In the genomic region with DNA sequence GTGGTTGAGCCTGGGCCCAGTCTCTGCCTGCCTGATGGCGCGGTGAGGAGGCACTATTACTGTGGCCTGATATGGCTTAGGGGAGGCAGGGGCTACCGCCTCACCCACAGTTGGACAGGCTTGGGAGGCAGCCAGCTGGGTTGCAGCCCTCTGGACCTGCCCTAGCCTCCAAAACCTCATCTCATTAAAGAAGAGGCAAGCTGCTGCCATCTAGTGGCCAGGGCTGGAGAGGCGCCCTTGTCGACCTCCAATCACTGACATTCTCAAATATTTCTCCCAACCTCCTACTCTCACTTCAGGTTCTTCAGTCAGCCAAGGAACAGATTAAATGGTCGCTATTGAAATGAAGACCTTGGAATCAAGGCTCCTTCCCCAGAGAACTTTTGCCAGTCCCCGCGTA, we compare ENCODE assay signal across 8 mouse cellular contexts. TPM values are rescaled to one million over a fixed set of nuclear protein-coding genes. Genes with fewer than 3 reads are reported as not detected.
DNase-seq lines count a peak whose midpoint lies in the region; ATAC-seq lines count a peak whose summit lies in the region.

No protein-coding gene starts in this region.

- intact Hi-C loops in left cerebral cortex, postnatal 36 days (cut with DNase I) = loop anchor here (2.0 to 10.0 kb wide), 4 partner anchors 83 to 582 kb away; a partner anchor contains a TSS

- no peak for ATAC-seq in inflammation-experienced regulatory T-cells, adult 6 months

- DNase-seq in adrenal gland, adult 18-20 months (ENCODE audit: low spot score in 2 of 2) = peak; percentile 81 to 84
- peak; percentile 88 to 94 for DNase-seq in cerebellum, postnatal 25 days
- peak; percentile 75 to 88 for DNase-seq in gastrocnemius, adult 8-10 months (ENCODE audit: low spot score in 2 of 2)
- DNase-seq in induced T-regulatory cell, adult 2 months (ENCODE audit: low read depth) = peak; percentile 90
- peak; percentile 61 to 69 for DNase-seq in left cerebral cortex, postnatal 36 days (ENCODE audit: low spot score in 2 of 2)
- peak; percentile 86 for DNase-seq in mesoderm, embryonic 11.5 days (ENCODE audit: low read depth, low spot score)
- DNase-seq in skeletal muscle tissue, adult 2 months (ENCODE audit: low read depth, low spot score) = peak; percentile 83

RNA-seq across cellular contexts. Expression of a gene that starts 10.9 kb away (rescaled TPM):
- 10 to 100 TPM; 56.5 to 60.6 TPM for total RNA-seq in adrenal gland, adult 18-20 months (2021)
- 10 to 100 TPM; 22.9 to 30.1 (median 24.3) TPM for total RNA-seq in gastrocnemius, adult 8-10 months (2022)
- 1 to 10 TPM; 4.5 to 5.0 TPM for total RNA-seq in left cerebral cortex, postnatal 36 days (2021)
- not detected for polyA plus RNA-seq in inflammation-experienced regulatory T-cells, adult 6 months (2017; shearing (Covaris generic))

RNA-seq across cellular contexts. Expression of a gene that starts 30.8 kb away (rescaled TPM):
- total RNA-seq in adrenal gland, adult 18-20 months (2021) = 100 to 1,000 TPM; 458 to 704 TPM
- 100 to 1,000 TPM; 479 to 603 (median 495) TPM for total RNA-seq in gastrocnemius, adult 8-10 months (2022)
- 100 to 1,000 TPM; 262 to 282 TPM for total RNA-seq in left cerebral cortex, postnatal 36 days (2021)
- polyA plus RNA-seq in inflammation-experienced regulatory T-cells, adult 6 months (2017; shearing (Covaris generic)) = 10 to 100 TPM; 17.8 to 21.4 (median 20.7) TPM

RNA-seq across cellular contexts. Expression of a gene that starts 55.7 kb away (rescaled TPM):
- total RNA-seq in adrenal gland, adult 18-20 months (2021) = 10 to 100 TPM; 44.6 to 45.4 TPM
- 10 to 100 TPM; 23.0 to 30.7 (median 27.9) TPM for total RNA-seq in gastrocnemius, adult 8-10 months (2022)
- 10 to 100 TPM; 30.3 to 31.5 TPM for total RNA-seq in left cerebral cortex, postnatal 36 days (2021)
- polyA plus RNA-seq in inflammation-experienced regulatory T-cells, adult 6 months (2017; shearing (Covaris generic)) = 100 to 1,000 TPM in 1 of 3 experiments, 10 to 100 TPM in 2; 93.2 to 124 (median 96.9) TPM
